8 mouse cellular contexts compared by ENCODE assay signal in the genomic region with DNA sequence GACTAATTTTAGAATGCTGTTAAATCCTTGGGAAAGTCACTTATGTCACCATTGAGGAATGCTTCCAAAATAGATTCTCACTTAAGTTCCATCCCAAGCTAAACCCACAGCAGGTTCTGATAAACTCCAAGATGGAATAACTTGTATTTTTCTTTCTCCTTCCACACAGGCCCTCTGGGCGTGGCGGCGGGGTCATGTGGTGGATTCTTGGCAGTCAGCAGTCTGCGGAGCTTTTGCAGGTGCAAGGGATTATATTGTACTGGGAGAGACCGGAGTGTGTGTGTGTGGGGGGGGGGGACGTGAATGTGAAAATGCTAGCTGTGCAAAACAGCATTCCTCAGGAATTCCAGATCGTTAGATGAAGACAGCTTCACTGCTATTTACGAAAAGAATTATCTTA.
DNase-seq lines count a peak whose midpoint lies in the region; ATAC-seq and TF ChIP-seq lines count a peak whose summit lies in the region.

No protein-coding gene starts in this region.

- H3K9me3 ChIP-seq in lung, embryonic 14.5 days (ENCODE audit: low read depth, low read length): no peaks in the 10 kb centered on the region
- H3K9me3 ChIP-seq in forebrain, embryonic 13.5 days (replicated peaks): no peaks in the 10 kb centered on the region
- H3K9me3 ChIP-seq in stomach, embryonic 14.5 days (ENCODE audit: control insufficient read depth, low read depth, low read length): no peaks in the 10 kb centered on the region

- no peaks in the 10 kb centered on the region for H3K4me1 ChIP-seq in lung, embryonic 14.5 days (ENCODE audit: insufficient read depth)
- no peaks in the 10 kb centered on the region for H3K4me1 ChIP-seq in lung, adult 2 months (ENCODE audit: control insufficient read depth, insufficient read depth, low read length)
- H3K4me1 ChIP-seq in forebrain, embryonic 13.5 days: peaks cover 20% of the 10 kb centered on the region
- peaks cover 19% of the 10 kb centered on the region for H3K4me1 ChIP-seq in stomach, embryonic 14.5 days (ENCODE audit: control insufficient read depth, insufficient read depth, low read length)

- no peak for TF ChIP-seq POLR2A in lung, adult 2 months (IDR thresholded peaks at IDR 0.05; ENCODE audit: borderline replicate concordance, extremely low read depth, low read depth, low read length)

- TF ChIP-seq CTCF in lung, embryonic 14.5 days (IDR thresholded peaks at IDR 0.05; ENCODE audit: low read depth): no peak
- no peak for TF ChIP-seq CTCF in lung, adult 2 months (IDR thresholded peaks at IDR 0.05; ENCODE audit: insufficient read depth, low read length)

- no peak overlapping the region for H3K27ac ChIP-seq in lung, embryonic 14.5 days (ENCODE audit: low read depth)
- H3K27ac ChIP-seq in forebrain, embryonic 13.5 days: no peak overlapping the region; the same call in 1 of the 2 replicates
- H3K27ac ChIP-seq in stomach, embryonic 14.5 days (ENCODE audit: low read length): no peak overlapping the region

- H3K4me3 ChIP-seq in lung, embryonic 14.5 days (ENCODE audit: low read depth, low read length): no peak overlapping the region
- H3K4me3 ChIP-seq in lung, adult 2 months (replicated peaks; ENCODE audit: extremely low read depth, low read depth, low read length): no peak overlapping the region
- no peak overlapping the region for H3K4me3 ChIP-seq in forebrain, embryonic 13.5 days
- H3K4me3 ChIP-seq in stomach, embryonic 14.5 days (ENCODE audit: low read depth, low read length): no peak overlapping the region

- peak overlapping the region; percentile 0; the same call in 1 of the 2 replicates for H3K4me2 ChIP-seq in lung, embryonic 14.5 days
- no peak overlapping the region for H3K4me2 ChIP-seq in forebrain, embryonic 13.5 days
- 0 out of 2 replicates have a peak overlapping the region, but pooled peaks have one; percentile 6 for H3K4me2 ChIP-seq in stomach, embryonic 14.5 days (replicated peaks; ENCODE audit: low read depth, low read length)

- 19% methylated on average over 8 of the region's 8 CpGs for WGBS in lung, embryonic 14.5 days
- 26% methylated on average over 8 of the region's 8 CpGs for WGBS in lung, adult 2 months
- WGBS in forebrain, embryonic 13.5 days: 17% methylated on average over 8 of the region's 8 CpGs
- WGBS in stomach, embryonic 14.5 days: 6% methylated on average over 8 of the region's 8 CpGs

- ATAC-seq in lung, embryonic 14.5 days (ENCODE audit: insufficient read depth): peak; percentile 36
- ATAC-seq in forebrain, embryonic 13.5 days: peak; percentile 38; the same call in 1 of the 2 replicates
- 0 out of 2 replicates have a peak, but pooled peaks have one; percentile 54 for ATAC-seq in stomach, embryonic 14.5 days (ENCODE audit: insufficient number of reproducible peaks, insufficient read depth, low FRiP score, low read depth)

- no peaks in the 10 kb centered on the region for H3K27me3 ChIP-seq in lung, embryonic 14.5 days (ENCODE audit: insufficient read depth, low read length)
- no peaks in the 10 kb centered on the region for H3K27me3 ChIP-seq in forebrain, embryonic 13.5 days
- no peaks in the 10 kb centered on the region for H3K27me3 ChIP-seq in stomach, embryonic 14.5 days (ENCODE audit: control insufficient read depth, insufficient read depth, low read length)

- no peak overlapping the region for H3K9ac ChIP-seq in lung, embryonic 14.5 days
- H3K9ac ChIP-seq in forebrain, embryonic 13.5 days: no peak overlapping the region
- no peak overlapping the region for H3K9ac ChIP-seq in stomach, embryonic 14.5 days (replicated peaks; ENCODE audit: low read depth, low read length)

- no peaks in the 10 kb centered on the region for H3K36me3 ChIP-seq in lung, embryonic 14.5 days (ENCODE audit: insufficient read depth)
- H3K36me3 ChIP-seq in forebrain, embryonic 13.5 days (ENCODE audit: poor library complexity, severe bottlenecking): no peaks in the 10 kb centered on the region
- H3K36me3 ChIP-seq in stomach, embryonic 14.5 days (ENCODE audit: control insufficient read depth, insufficient read depth, low read length): no peaks in the 10 kb centered on the region

- peak; percentile 32 for DNase-seq in lung, embryonic 14.5 days
- DNase-seq in lung, adult 2 months: no peak
- peak; percentile 67 for DNase-seq in heart, postnatal 4 days
- no peak for DNase-seq in urinary bladder, postnatal 14 days (ENCODE audit: low spot score)
- DNase-seq in lung, postnatal 25 days (ENCODE audit: low spot score): no peak
- DNase-seq in adrenal gland, adult 8-10 months: no peak

Comparison
In these comparisons a context has a peak if more than half of its experiments do, and no peak if none do; other contexts are left out.
1. DNase-seq: peak in lung, embryonic 14.5 days (single experiment) and heart, postnatal 4 days (single experiment); none in lung, adult 2 months (single experiment), urinary bladder, postnatal 14 days (single experiment), lung, postnatal 25 days (single experiment) and adrenal gland, adult 8-10 months (single experiment).
2. Peak in every context shown above with its lines, with median percentiles within 50 percentile points of each other: ATAC-seq.